ENCODE assay signal across 10 mouse cellular contexts in the genomic region with DNA sequence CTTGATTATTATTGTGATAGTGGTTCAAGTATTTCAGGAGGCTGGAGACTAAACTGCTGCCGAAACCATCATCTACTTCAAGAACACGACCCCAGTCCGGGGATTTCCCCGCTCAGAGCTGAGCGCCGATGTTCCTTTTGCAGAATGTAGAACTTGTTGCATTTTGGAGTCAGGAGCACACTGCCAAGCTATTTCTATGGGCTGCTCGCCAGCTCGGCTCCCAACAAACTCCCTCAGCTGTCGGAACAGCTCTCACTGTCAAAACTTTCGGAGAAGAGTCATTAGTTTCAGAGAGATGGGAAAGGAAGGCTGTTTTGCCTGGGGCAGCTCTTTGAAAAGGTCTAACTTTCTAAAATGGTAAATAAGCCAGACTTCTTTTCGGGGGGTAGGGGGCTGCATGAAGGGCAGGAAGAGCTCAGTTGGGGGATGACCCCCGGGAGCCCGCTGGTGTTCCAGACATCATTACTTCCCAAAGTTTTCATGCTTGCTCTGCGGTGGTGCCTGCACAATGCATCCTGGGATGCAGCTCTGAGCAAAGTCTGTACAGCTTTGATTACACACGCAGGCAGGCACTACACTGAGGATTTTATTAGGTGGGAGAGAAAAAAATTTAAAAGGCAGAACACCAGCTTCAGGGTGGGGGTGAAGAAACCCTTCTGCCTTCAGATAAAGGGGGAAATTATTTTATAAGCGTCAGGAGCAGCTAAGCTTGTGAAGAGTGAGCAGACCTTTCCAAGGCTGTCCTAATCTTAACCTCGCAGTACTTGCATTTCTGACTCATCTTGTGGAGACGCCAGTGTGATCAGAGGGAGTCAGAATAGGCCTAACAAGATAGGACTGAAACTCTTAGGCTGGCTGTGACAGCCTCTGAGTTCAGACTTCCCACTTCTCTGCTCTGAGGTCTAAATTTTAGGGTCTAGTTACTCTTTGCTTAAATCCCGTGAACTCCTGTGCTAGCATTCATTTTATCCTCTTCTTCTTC.
DNase-seq lines count a peak whose midpoint lies in the region; ATAC-seq and TF ChIP-seq lines count a peak whose summit lies in the region.
"Had no signal": no experiment of that assay in that cellular context is flagged by ENCODE, and none has a peak within 500 bp of the region (broad histone marks: within the 10 kb centered on the region; RNA-seq: fewer than 3 reads in every experiment).

No protein-coding gene starts in this region.

- H3K4me2 ChIP-seq in kidney, embryonic 14.5 days (replicated peaks; ENCODE audit: low read depth, low read length), result no peak overlapping the region
- peak overlapping the region; percentile 51 for H3K4me2 ChIP-seq in limb, embryonic 13.5 days (replicated peaks)

- no peak overlapping the region for H3K4me3 ChIP-seq in kidney, embryonic 14.5 days (ENCODE audit: low read length)
- no peak overlapping the region for H3K4me3 ChIP-seq in limb, embryonic 13.5 days
- H3K4me3 ChIP-seq: erythroblast, embryonic 14.5 days had no signal

- no peak overlapping the region for H3K9ac ChIP-seq in kidney, embryonic 14.5 days (ENCODE audit: low read depth, low read length)
- no peak overlapping the region for H3K9ac ChIP-seq in limb, embryonic 13.5 days
- H3K9ac ChIP-seq: liver, embryonic 14.5 days had no signal

- H3K4me1 ChIP-seq in kidney, embryonic 14.5 days (ENCODE audit: control insufficient read depth, insufficient read depth, low read length), result no peaks in the 10 kb centered on the region
- peaks cover 20% of the 10 kb centered on the region for H3K4me1 ChIP-seq in limb, embryonic 13.5 days

- no peaks in the 10 kb centered on the region for H3K9me3 ChIP-seq in kidney, embryonic 14.5 days (ENCODE audit: control insufficient read depth, low read length)
- H3K9me3 ChIP-seq in limb, embryonic 13.5 days, result no peaks in the 10 kb centered on the region

- no peak for ATAC-seq in kidney, embryonic 14.5 days (ENCODE audit: low FRiP score, low TSS enrichment)
- peak; percentile 57 for ATAC-seq in limb, embryonic 13.5 days (ENCODE audit: low FRiP score, low read depth)
- no peak for ATAC-seq in megakaryocyte-erythroid progenitor cell, adult 5-6 weeks (replicated peaks; ENCODE audit: low FRiP score, low TSS enrichment, poor library complexity, severe bottlenecking)
- ATAC-seq in cerebellum, adult (ENCODE audit: insufficient number of reproducible peaks, low FRiP score, low TSS enrichment), result no peak

- no peak overlapping the region for H3K27ac ChIP-seq in kidney, embryonic 14.5 days (ENCODE audit: low read depth, low read length)
- H3K27ac ChIP-seq in limb, embryonic 13.5 days, result no peak overlapping the region
- H3K27ac ChIP-seq: liver, embryonic 14.5 days had no signal

- no peak for TF ChIP-seq CTCF in brain, embryonic 14.5 days (IDR thresholded peaks at IDR 0.05; ENCODE audit: borderline replicate concordance, extremely low read depth, insufficient read depth, insufficient read length)

- H3K27me3 ChIP-seq in kidney, embryonic 14.5 days (ENCODE audit: control insufficient read depth, insufficient read depth, low read length), result no peaks in the 10 kb centered on the region
- no peaks in the 10 kb centered on the region for H3K27me3 ChIP-seq in limb, embryonic 13.5 days

- H3K36me3 ChIP-seq in kidney, embryonic 14.5 days (ENCODE audit: control insufficient read depth, insufficient read depth, low read length), result no peaks in the 10 kb centered on the region
- H3K36me3 ChIP-seq in limb, embryonic 13.5 days, result no peaks in the 10 kb centered on the region

- peak; percentile 72 for DNase-seq in kidney, postnatal 10 days
- DNase-seq in brain, embryonic 14.5 days (ENCODE audit: low read depth), result peak; percentile 81
- DNase-seq in gastrocnemius, postnatal 4 days (ENCODE audit: low spot score in 2 of 2), result peak; percentile 24 to 77
- peak; percentile 19 for DNase-seq in telencephalon, adult 2 months (ENCODE audit: low read depth, low spot score)

- no peak for TF ChIP-seq POLR2A in brain, embryonic 14.5 days (IDR thresholded peaks at IDR 0.05; ENCODE audit: borderline replicate concordance, extremely low read depth, insufficient read depth, insufficient read length, poor library complexity, severe bottlenecking)

- 60% methylated on average over 19 of the region's 19 CpGs for WGBS in kidney, embryonic 14.5 days
- WGBS in limb, embryonic 13.5 days, result 36% methylated on average over 19 of the region's 19 CpGs

Comparison
In these comparisons a context has a peak if more than half of its experiments do, and no peak if none do; other contexts are left out.
1. DNase-seq: peak in every context shown above with its lines; median percentile 81 in brain, embryonic 14.5 days; 72 in kidney, postnatal 10 days; 50 in gastrocnemius, postnatal 4 days; 19 in telencephalon, adult 2 months.